Mouse (Mus musculus) liver, embryonic 16.5 days (tissue): ENCODE data around the gene Rtf2. TPM values are rescaled to one million over a fixed set of nuclear protein-coding genes. Genes with fewer than 3 reads are reported as not detected.
A peak's percentile ranks its signal among the peaks of the same experiment; 100 is the strongest.

Source experiments
- ATAC-seq: fragments of 200-750 bp; cut with Nextera tagmentation; 2 replicates; pipeline ENCODE4 v1.8.0; 2017; ENCODE audit warnings: low read depth, mild to moderate bottlenecking, moderate number of reproducible peaks, moderate library complexity
- H3K27ac ChIP-seq: fragments of 300-500 bp; sonication (generic); 2 replicates; pipeline ENCODE4 v1.5.1; 2014; ENCODE audit warnings: mild to moderate bottlenecking, low read length
- H3K27me3 ChIP-seq: fragments of 300-500 bp; sonication (generic); 2 replicates; pipeline ENCODE4 v1.6.1; 2014; ENCODE audit warnings: low read depth, low read length, mixed read lengths; ENCODE audit not compliant: control insufficient read depth, insufficient read depth
- H3K36me3 ChIP-seq: fragments of 300-500 bp; sonication (generic); 2 replicates; pipeline ENCODE4 v1.6.1; 2014; ENCODE audit warnings: mild to moderate bottlenecking; ENCODE audit not compliant: control insufficient read depth, insufficient read depth
- H3K4me1 ChIP-seq: fragments of 300-500 bp; sonication (generic); 2 replicates; pipeline ENCODE4 v1.6.1; 2014; ENCODE audit warnings: low read depth, low read length, mixed read lengths; ENCODE audit not compliant: control insufficient read depth
- H3K4me2 ChIP-seq: fragments of 300-500 bp; sonication (generic); 2 replicates; pipeline ENCODE4 v1.6.1; 2014; ENCODE audit warnings: low read depth, low read length, mixed read lengths
- H3K4me3 ChIP-seq: fragments of 300-500 bp; sonication (generic); 2 replicates; pipeline ENCODE4 v1.5.1; 2014; ENCODE audit warnings: low read depth, mild to moderate bottlenecking, low read length
- H3K9ac ChIP-seq: fragments of 300-500 bp; sonication (generic); 2 replicates; pipeline ENCODE4 v1.6.1; 2014; ENCODE audit warnings: low read depth, low read length
- H3K9me3 ChIP-seq: fragments of 300-500 bp; sonication (generic); replicated peaks from 2 replicates; pipeline ENCODE4 v1.6.1; 2016; ENCODE audit warnings: low read length; ENCODE audit not compliant: control insufficient read depth
- WGBS: fragments of 180-500 bp; shearing (Covaris S2); extraction: QIAGEN DNeasy Blood & Tissue Kit; methylation state at CpG from one replicate; pipeline ENCODE4 v1.1.7; 2014; ENCODE audit not compliant: insufficient replicate concordance; 5-methylcytosine and 5-hydroxymethylcytosine counted together
- polyA plus RNA-seq: library from polyadenylated mRNA; unstranded; fragments of >200 nt; fragmentation: Nextera tagmentation; extraction: Ambion mirVana; gene quantifications from 2 replicates; pipeline ENCODE4 v1.2.1, GENCODE M21; 2015

Gene Rtf2
- polyA plus RNA-seq, 1 experiment from 2014 or later = 41.3 TPM

GRCm38 (mm10) chr2:172506121-172506520, 65.8 kb downstream of the Rtf2 start:
- Histone ChIP-seq H3K4me3 (no peak overlapping the region), H3K4me2 (no peak overlapping the region), H3K36me3 (no peaks in the 10 kb centered on the region), H3K27me3 (no peaks in the 10 kb centered on the region), H3K4me1 (no peaks in the 10 kb centered on the region), H3K9me3 (no peaks in the 10 kb centered on the region), H3K27ac (no peak overlapping the region), H3K9ac (no peak overlapping the region)
- 52% methylated on average over 7 of the region's 7 CpGs for WGBS
- ATAC-seq = no peak

- H3K9ac ChIP-seq = no peak overlapping the region
- H3K9me3 ChIP-seq = no peaks in the 10 kb centered on the region
- 58% methylated on average over 15 of the region's 15 CpGs for WGBS
- H3K36me3 ChIP-seq = no peaks in the 10 kb centered on the region
- no peaks in the 10 kb centered on the region for H3K27me3 ChIP-seq
- no peaks in the 10 kb centered on the region for H3K4me1 ChIP-seq
- no peak for ATAC-seq
- no peak overlapping the region for H3K27ac ChIP-seq
- H3K4me3 ChIP-seq = no peak overlapping the region
- no peak overlapping the region for H3K4me2 ChIP-seq
Observed at GRCm38 (mm10) chr2:172510056-172510712, 69.8 kb downstream of the Rtf2 start.

DNA sequence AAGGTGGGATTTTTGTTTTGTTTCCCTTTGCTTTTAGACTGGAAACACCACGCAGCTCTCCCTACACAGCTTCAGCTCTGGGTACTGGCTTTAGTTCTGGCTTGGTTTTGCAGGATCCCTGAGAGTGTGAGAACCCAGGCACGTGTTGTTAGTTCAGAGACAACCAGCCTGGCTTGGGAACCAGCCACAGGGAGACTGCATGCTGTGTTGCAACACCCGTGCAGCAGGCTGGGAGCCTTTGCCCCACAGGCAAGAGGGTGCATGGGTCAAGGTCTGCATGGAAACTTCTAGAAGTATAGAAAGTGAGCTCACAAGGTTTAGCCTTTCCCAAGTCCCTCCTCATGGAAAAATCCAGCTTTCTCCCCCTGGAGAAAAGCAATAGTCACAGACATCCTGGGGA, 70.5 kb downstream of the Rtf2 start:
- H3K4me1 ChIP-seq = no peaks in the 10 kb centered on the region
- peak; percentile 47; the same call in 1 of the 2 replicates for ATAC-seq
- no peak overlapping the region for H3K4me3 ChIP-seq
- H3K9me3 ChIP-seq = no peaks in the 10 kb centered on the region
- no peaks in the 10 kb centered on the region for H3K36me3 ChIP-seq
- no peak overlapping the region for H3K4me2 ChIP-seq
- no peak overlapping the region for H3K9ac ChIP-seq
- no peak overlapping the region for H3K27ac ChIP-seq
- 34% methylated on average over 3 of the region's 3 CpGs for WGBS
- no peaks in the 10 kb centered on the region for H3K27me3 ChIP-seq

DNA sequence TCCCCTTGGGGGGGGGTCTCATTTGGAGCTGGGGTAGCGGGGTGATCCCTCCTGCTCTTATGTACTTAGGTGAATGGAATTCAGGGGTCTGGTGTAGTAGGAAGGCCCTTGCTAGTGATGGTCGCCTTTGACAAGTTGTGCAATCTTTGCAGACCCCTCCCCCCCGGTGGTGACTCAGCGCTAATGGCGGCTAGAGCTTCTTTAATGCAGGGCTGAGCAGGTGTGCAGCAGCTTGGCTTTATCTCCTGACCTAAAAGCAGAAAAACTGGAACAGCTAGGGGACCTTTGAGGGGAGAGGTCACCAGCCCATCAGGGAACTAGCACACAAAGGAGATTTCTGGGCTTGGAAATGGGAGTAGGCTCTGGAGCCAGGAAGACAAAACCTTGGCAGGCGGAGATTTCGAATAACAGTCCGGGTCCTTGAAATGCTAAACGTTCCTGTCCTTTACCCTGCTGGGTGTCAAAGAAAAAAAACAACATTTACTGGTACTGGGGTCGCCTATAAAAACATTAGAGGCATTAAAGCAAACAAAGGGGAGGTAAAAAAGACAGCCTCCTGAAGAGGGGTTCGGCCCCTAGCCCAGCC, 76.1 kb downstream of the Rtf2 start:
- no peaks in the 10 kb centered on the region for H3K36me3 ChIP-seq
- no peak overlapping the region for H3K4me2 ChIP-seq
- no peaks in the 10 kb centered on the region for H3K27me3 ChIP-seq
- no peak overlapping the region for H3K9ac ChIP-seq
- H3K9me3 ChIP-seq = no peaks in the 10 kb centered on the region
- ATAC-seq = no peak
- WGBS = 30% methylated on average over 11 of the region's 11 CpGs
- no peak overlapping the region for H3K27ac ChIP-seq
- H3K4me1 ChIP-seq = no peaks in the 10 kb centered on the region
- no peak overlapping the region for H3K4me3 ChIP-seq

Other genes starting within 250 kb of the Rtf2 start
- gene Mc3r, start 192.1 kb upstream of the Rtf2 start, polyA plus RNA-seq = 0.04 and 0.06 TPM in 2 replicates
- 136 and 144 TPM in 2 replicates for gene Fam210b, start 95.0 kb upstream of the Rtf2 start, polyA plus RNA-seq
- gene Aurka, start 70.0 kb upstream of the Rtf2 start, polyA plus RNA-seq = 118 and 130 TPM in 2 replicates
- gene Cstf1, start 69.9 kb upstream of the Rtf2 start, polyA plus RNA-seq = 18.8 and 19.6 TPM in 2 replicates
- 0.56 and 0.77 TPM in 2 replicates for gene Cass4, start 46.8 kb upstream of the Rtf2 start, polyA plus RNA-seq
- gene Gcnt7, start 18.0 kb downstream of the Rtf2 start, polyA plus RNA-seq = 0.54 and 0.58 TPM in 2 replicates
- gene Fam209, start 32.0 kb downstream of the Rtf2 start, polyA plus RNA-seq = 0.13 and 0.18 TPM in 2 replicates
- gene Tfap2c, start 109.0 kb downstream of the Rtf2 start, polyA plus RNA-seq = not detected in 2 replicates